20 mouse cellular contexts compared by ENCODE assay signal in genomic region chr7:81272908-81273307, GRCm38 (mm10).
"Had no signal": no experiment of that assay in that cellular context is flagged by ENCODE, and none has a peak within 500 bp of the region (broad histone marks: within the 10 kb centered on the region; RNA-seq: fewer than 3 reads in every experiment).

No protein-coding gene starts in this region.

- H3K27me3 ChIP-seq: limb, embryonic 12.5 days; limb, embryonic 15.5 days; midbrain, embryonic 13.5 days; neural tube, embryonic 13.5 days had no signal

- H3K9ac ChIP-seq: limb, embryonic 12.5 days; limb, embryonic 15.5 days; liver, embryonic 14.5 days; liver, postnatal 0 days; midbrain, embryonic 13.5 days; neural tube, embryonic 13.5 days had no signal

- H3K9me3 ChIP-seq: limb, embryonic 12.5 days; limb, embryonic 15.5 days; midbrain, embryonic 10.5 days; midbrain, embryonic 13.5 days; neural tube, embryonic 13.5 days had no signal

- H3K4me1 ChIP-seq: limb, embryonic 12.5 days; limb, embryonic 15.5 days; midbrain, embryonic 10.5 days; midbrain, embryonic 13.5 days; neural tube, embryonic 13.5 days had no signal

- H3K36me3 ChIP-seq: limb, embryonic 12.5 days; limb, embryonic 15.5 days; midbrain, embryonic 10.5 days; midbrain, embryonic 13.5 days; neural tube, embryonic 13.5 days had no signal

- ATAC-seq: intestine, embryonic 16.5 days; liver, postnatal 0 days; midbrain, embryonic 13.5 days; midbrain, embryonic 16.5 days had no signal

- H3K4me3 ChIP-seq: limb, embryonic 12.5 days; limb, embryonic 15.5 days; midbrain, embryonic 10.5 days; midbrain, embryonic 13.5 days; myocyte; neural tube, embryonic 13.5 days had no signal

- H3K4me2 ChIP-seq: limb, embryonic 12.5 days; limb, embryonic 15.5 days; liver, embryonic 11.5 days; midbrain, embryonic 13.5 days; neural tube, embryonic 13.5 days had no signal

- DNase-seq: kidney, adult 18-20 months; kidney, adult 9 months; kidney, postnatal 14 days; kidney, postnatal 4 days; left cerebral cortex, postnatal 4 days; liver, postnatal 0 days; retina, postnatal 1 day; right cerebral cortex, postnatal 25 days; thymus, postnatal 36 days had no signal

- H3K27ac ChIP-seq: limb, embryonic 12.5 days; limb, embryonic 15.5 days; liver, embryonic 14.5 days; macrophage; midbrain, embryonic 10.5 days; midbrain, embryonic 13.5 days; neural tube, embryonic 13.5 days had no signal
